Mouse (Mus musculus) layer of hippocampus, adult 9-10 months (tissue): Measurements from ENCODE around the gene Pstpip1.

Source experiments
- DNase-seq: peaks from one replicate; pipeline ENCODE4 v3.0.0; 2022; ENCODE audit warnings: low spot score

Pstpip1 gene

GRCm38 (mm10) chr9:56089778-56090520 is at the start of gene Pstpip1:
Gene Pstpip1, plus strand, starts transcription at chr9:56089962.
- DNase-seq = no peak

- peak; percentile 97 for DNase-seq
Measured at GRCm38 (mm10) chr9:56041372-56042180, 48.2 kb upstream of the Pstpip1 start, which contains the start of gene Rcn2. Gene Rcn2, plus strand, starts transcription at chr9:56041845.

GRCm38 (mm10) chr9:56042181-56042621 is 47.6 kb upstream of the Pstpip1 start:
- DNase-seq = peak; percentile 10

GRCm38 (mm10) chr9:56053796-56054195 is 36.0 kb upstream of the Pstpip1 start:
- no peak for DNase-seq

- DNase-seq = no peak
Measured at GRCm38 (mm10) chr9:56056147-56056546, 33.6 kb upstream of the Pstpip1 start.

- DNase-seq = no peak
Measured at GRCm38 (mm10) chr9:56062336-56062735, 27.4 kb upstream of the Pstpip1 start.

GRCm38 (mm10) chr9:56065011-56065410 is 24.8 kb upstream of the Pstpip1 start:
- no peak for DNase-seq

GRCm38 (mm10) chr9:56067964-56068363 is 21.8 kb upstream of the Pstpip1 start:
- DNase-seq = no peak

GRCm38 (mm10) chr9:56068630-56069029 is 21.1 kb upstream of the Pstpip1 start:
- DNase-seq = no peak

GRCm38 (mm10) chr9:56072861-56073260 is 16.9 kb upstream of the Pstpip1 start:
- no peak for DNase-seq

GRCm38 (mm10) chr9:56074863-56075262 is 14.9 kb upstream of the Pstpip1 start:
- no peak for DNase-seq

- peak; percentile 51 for DNase-seq
Measured at GRCm38 (mm10) chr9:56075264-56075663, 14.5 kb upstream of the Pstpip1 start.

GRCm38 (mm10) chr9:56075901-56076620 is 13.7 kb upstream of the Pstpip1 start:
- no peak for DNase-seq

GRCm38 (mm10) chr9:56079587-56079986 is 10.2 kb upstream of the Pstpip1 start:
- no peak for DNase-seq

- no peak for DNase-seq
Measured at GRCm38 (mm10) chr9:56086524-56086923, 3.2 kb upstream of the Pstpip1 start.

GRCm38 (mm10) chr9:56090546-56091225 is 924 bp downstream of the Pstpip1 start:
- no peak for DNase-seq

GRCm38 (mm10) chr9:56092102-56092501 is 2.3 kb downstream of the Pstpip1 start:
- DNase-seq = no peak

GRCm38 (mm10) chr9:56097584-56098298 is 8.0 kb downstream of the Pstpip1 start:
- no peak for DNase-seq

- no peak for DNase-seq
Measured at GRCm38 (mm10) chr9:56100041-56100522, 10.3 kb downstream of the Pstpip1 start.

- DNase-seq = no peak
Measured at GRCm38 (mm10) chr9:56101022-56101421, 11.3 kb downstream of the Pstpip1 start.

- no peak for DNase-seq
Measured at GRCm38 (mm10) chr9:56104921-56105320, 15.2 kb downstream of the Pstpip1 start.
